Mouse (Mus musculus): Measurements from ENCODE around the gene Nmbr. TPM values are rescaled to one million over a fixed set of nuclear protein-coding genes. Genes with fewer than 3 reads are reported as not detected.

Gene Nmbr
- total and polyA plus RNA-seq, 3 experiments = 0.12 to 1.1 TPM; not detected in 1

GRCm38 (mm10) chr10:14705072-14706066 lies at the start of gene Nmbr, which contains the start of gene Vta1 (continued):
- no peak for TF ChIP-seq MAFK (IDR thresholded peaks at IDR 0.05; ENCODE audit: borderline replicate concordance, low read depth, low read length)
- no peak for TF ChIP-seq USF2 (IDR thresholded peaks at IDR 0.05; ENCODE audit: borderline replicate concordance in 1 of 2, insufficient read depth in 1 of 2, low read depth in 1 of 2, low read length in 2 of 2)
- 0 out of 2 replicates have a peak, but pooled peaks have one; percentile 36 for TF ChIP-seq BHLHE40 (IDR thresholded peaks at IDR 0.05; ENCODE audit: borderline replicate concordance, low read depth, low read length)
- no peak; the same call in 1 of the 2 replicates for TF ChIP-seq POLR2AphosphoS2 (IDR thresholded peaks at IDR 0.05; ENCODE audit: low read length)
- peak; percentile 35 to 83 (median 60) for TF ChIP-seq CTCF (IDR thresholded peaks at IDR 0.05 in 2 of 3, conservative IDR thresholded peaks at IDR 0.05 in 1 of 3; ENCODE audit: control insufficient read depth in 1 of 3, insufficient read depth in 1 of 3, low read depth in 2 of 3, low read length in 3 of 3, poor library complexity in 1 of 3, severe bottlenecking in 1 of 3)
- peak; percentile 78 for TF ChIP-seq RAD21 (IDR thresholded peaks at IDR 0.05; ENCODE audit: low read depth, low read length)

DNA sequence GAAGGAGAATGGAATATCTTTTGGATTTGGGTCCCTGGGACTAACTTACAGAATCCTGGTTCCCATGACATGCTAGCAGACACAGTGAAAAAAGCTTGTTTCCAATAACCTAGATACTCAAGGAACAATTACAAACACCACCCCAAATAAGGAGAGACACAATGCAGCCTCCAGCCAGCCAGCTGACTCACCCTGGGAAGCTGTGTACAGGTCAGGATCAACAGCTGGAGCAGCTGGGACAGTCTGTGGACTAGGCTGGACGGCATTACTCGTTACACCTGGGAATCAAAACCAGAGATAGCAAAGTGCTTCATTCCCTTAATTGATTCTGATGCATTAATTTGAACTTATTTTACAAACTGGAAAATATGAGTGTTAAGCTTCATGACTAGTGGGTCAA lies 44.5 kb upstream of the Nmbr start:
- H3K4me3 ChIP-seq (ENCODE audit: control insufficient read depth in 1 of 2, insufficient read depth in 1 of 2, low read depth in 2 of 2, low read length in 2 of 2) = no peak overlapping the region
- no peaks in the 10 kb centered on the region for H3K27me3 ChIP-seq (ENCODE audit: control insufficient read depth in 1 of 2, insufficient read depth in 2 of 2, low read length in 2 of 2)
- H3K9me3 ChIP-seq (replicated peaks; ENCODE audit: insufficient read depth, low read length) = no peaks in the 10 kb centered on the region
- H3K9ac ChIP-seq (ENCODE audit: control insufficient read depth, low read depth, low read length, poor library complexity, severe bottlenecking) = no peak overlapping the region
- H3K4me1 ChIP-seq (ENCODE audit: control insufficient read depth in 1 of 2, insufficient read depth in 2 of 2, low read length in 2 of 2) = no peaks in the 10 kb centered on the region
- DNase-seq (ENCODE audit: low read depth, low spot score) = no peak
- H3K79me2 ChIP-seq (ENCODE audit: control insufficient read depth, insufficient read depth, low read length, poor library complexity) = no peaks in the 10 kb centered on the region
- peaks cover 0 to 4% of the 10 kb centered on the region in 2 experiments; a peak in 2 of 4 replicates for H3K36me3 ChIP-seq (ENCODE audit: control insufficient read depth in 1 of 2, insufficient read depth in 2 of 2, low read length in 2 of 2)
- H3K27ac ChIP-seq (ENCODE audit: control insufficient read depth, low read depth, low read length) = no peak overlapping the region
- no peak for TF ChIP-seq HCFC1 (IDR thresholded peaks at IDR 0.05; ENCODE audit: low read depth, low read length)
- no peak for TF ChIP-seq MAFK (IDR thresholded peaks at IDR 0.05; ENCODE audit: borderline replicate concordance, low read depth, low read length)
- no peak for TF ChIP-seq JUND (IDR thresholded peaks at IDR 0.05; ENCODE audit: low read depth, low read length)
- no peak for TF ChIP-seq CTCF (IDR thresholded peaks at IDR 0.05 in 2 of 3, conservative IDR thresholded peaks at IDR 0.05 in 1 of 3; ENCODE audit: control insufficient read depth in 1 of 3, insufficient read depth in 1 of 3, low read depth in 2 of 3, low read length in 3 of 3, poor library complexity in 1 of 3, severe bottlenecking in 1 of 3)
- TF ChIP-seq ZC3H11A (IDR thresholded peaks at IDR 0.05; ENCODE audit: low read depth, low read length) = no peak
- TF ChIP-seq POLR2A (IDR thresholded peaks at IDR 0.05; ENCODE audit: control insufficient read depth in 1 of 2, insufficient read depth in 1 of 2, low read depth in 1 of 2, low read length in 2 of 2, poor library complexity in 1 of 2) = no peak
- no peak for TF ChIP-seq MXI1 (IDR thresholded peaks at IDR 0.05; ENCODE audit: low read depth, low read length)
- no peak for TF ChIP-seq TAL1 (IDR thresholded peaks at IDR 0.05; ENCODE audit: low read length)
- no peak for TF ChIP-seq CHD1 (IDR thresholded peaks at IDR 0.05; ENCODE audit: low read depth, low read length)
- no peak for TF ChIP-seq GABPA (IDR thresholded peaks at IDR 0.05; ENCODE audit: low read depth, low read length)
- TF ChIP-seq USF2 (IDR thresholded peaks at IDR 0.05; ENCODE audit: borderline replicate concordance in 1 of 2, insufficient read depth in 1 of 2, low read depth in 1 of 2, low read length in 2 of 2) = no peak
- TF ChIP-seq GATA1 (IDR thresholded peaks at IDR 0.05; ENCODE audit: low read depth, low read length) = no peak
- no peak for TF ChIP-seq MYB (IDR thresholded peaks at IDR 0.05; ENCODE audit: low read depth, low read length)
- TF ChIP-seq SMC3 (IDR thresholded peaks at IDR 0.05; ENCODE audit: low read depth, low read length) = no peak
- TF ChIP-seq RCOR1 (IDR thresholded peaks at IDR 0.05; ENCODE audit: low read depth, low read length) = no peak
- no peak for TF ChIP-seq MAZ (IDR thresholded peaks at IDR 0.05; ENCODE audit: low read depth, low read length)
- TF ChIP-seq ZMIZ1 (IDR thresholded peaks at IDR 0.05; ENCODE audit: low read depth, low read length) = no peak
- TF ChIP-seq USF1 (IDR thresholded peaks at IDR 0.05; ENCODE audit: low read depth, low read length) = no peak
- TF ChIP-seq E2F4 (IDR thresholded peaks at IDR 0.05; ENCODE audit: borderline replicate concordance, low read depth, low read length) = no peak

All from MEL (cell line).